Mouse (Mus musculus) heart, adult 2 months (tissue): ENCODE results near the gene Kin. TPM values are rescaled to one million over a fixed set of nuclear protein-coding genes. Genes with fewer than 3 reads are reported as not detected.
A peak's percentile ranks its signal among the peaks of the same experiment; 100 is the strongest.

Experiments
- DNase-seq, 2 experiments: peaks; one replicate each; pipeline ENCODE4 v3.0.0; 2021
- H3K27ac ChIP-seq: fragments of 200-600 bp; 2 replicates; pipeline ENCODE4 v1.8.1; 2022
- H3K27me3 ChIP-seq: fragments of 200-500 bp; 2 replicates; pipeline ENCODE4 v1.6.1; 2012; ENCODE audit warnings: mild to moderate bottlenecking, low read length, inconsistent platforms, mixed read lengths; ENCODE audit not compliant: control insufficient read depth, insufficient read depth
- H3K36me3 ChIP-seq: fragments of 200-500 bp; 2 replicates; pipeline ENCODE4 v1.6.1; 2012; ENCODE audit warnings: low read length, inconsistent platforms; ENCODE audit not compliant: control insufficient read depth, insufficient read depth
- H3K4me1 ChIP-seq: fragments of 200-500 bp; 2 replicates; pipeline ENCODE4 v1.6.1; 2011; ENCODE audit warnings: low read length; ENCODE audit not compliant: control insufficient read depth, insufficient read depth
- H3K4me3 ChIP-seq: fragments of 200-600 bp; 2 replicates; pipeline ENCODE4 v1.8.1; 2022
- H3K79me2 ChIP-seq: fragments of 200-500 bp; replicated peaks from 2 replicates; pipeline ENCODE4 v1.6.1; 2012; ENCODE audit warnings: mild to moderate bottlenecking, inconsistent platforms, low read length, moderate library complexity, mixed read lengths; ENCODE audit not compliant: control insufficient read depth, insufficient read depth
- H3K9ac ChIP-seq: fragments of 200-500 bp; 2 replicates; pipeline ENCODE4 v1.6.1; 2012; ENCODE audit warnings: low read depth, mild to moderate bottlenecking, control low read depth, inconsistent platforms, low read length, mixed read lengths
- CTCF ChIP-seq: fragments of 200-600 bp; IDR thresholded peaks from 2 replicates; pipeline ENCODE4 v1.8.1; 2022; ENCODE audit warnings: antibody characterized with exemption, mild to moderate bottlenecking, moderate library complexity
- EP300 ChIP-seq: fragments of 200-500 bp; IDR thresholded peaks from 2 replicates; pipeline ENCODE4 v1.6.1; 2011; ENCODE audit warnings: low read depth, low read length, control low read depth; ENCODE audit not compliant: insufficient read depth
- POLR2A ChIP-seq: fragments of 200-500 bp; IDR thresholded peaks from 2 replicates; pipeline ENCODE4 v1.6.1; 2011; ENCODE audit warnings: mild to moderate bottlenecking, low read depth, low read length, control low read depth; ENCODE audit not compliant: insufficient read depth
- WGBS: fragments of 180-500 bp; shearing (Covaris S2); methylation state at CpG from one replicate; pipeline ENCODE4 v1.1.7; 2018; 5-methylcytosine and 5-hydroxymethylcytosine counted together
- intact Hi-C: fragments of 180-260 bp; cut with DNase I; formaldehyde crosslinking; loops from one replicate; pipeline ENCODE4 v1.15.1; 2025
- polyA plus RNA-seq: library from polyadenylated mRNA; depleted of rRNA; stranded (reverse); fragments of >200 nt; gene quantifications from 2 replicates; pipeline ENCODE4 v1.2.3, GENCODE M21; 2012
- total RNA-seq, 2 experiments: library from RNA; stranded (reverse); gene quantifications; 2 replicates each; pipeline ENCODE4 v1.2.3; 2021

Gene Kin
- total and polyA plus RNA-seq, 3 experiments, result 3.8 to 7.7 (median 6.5) TPM

DNA sequence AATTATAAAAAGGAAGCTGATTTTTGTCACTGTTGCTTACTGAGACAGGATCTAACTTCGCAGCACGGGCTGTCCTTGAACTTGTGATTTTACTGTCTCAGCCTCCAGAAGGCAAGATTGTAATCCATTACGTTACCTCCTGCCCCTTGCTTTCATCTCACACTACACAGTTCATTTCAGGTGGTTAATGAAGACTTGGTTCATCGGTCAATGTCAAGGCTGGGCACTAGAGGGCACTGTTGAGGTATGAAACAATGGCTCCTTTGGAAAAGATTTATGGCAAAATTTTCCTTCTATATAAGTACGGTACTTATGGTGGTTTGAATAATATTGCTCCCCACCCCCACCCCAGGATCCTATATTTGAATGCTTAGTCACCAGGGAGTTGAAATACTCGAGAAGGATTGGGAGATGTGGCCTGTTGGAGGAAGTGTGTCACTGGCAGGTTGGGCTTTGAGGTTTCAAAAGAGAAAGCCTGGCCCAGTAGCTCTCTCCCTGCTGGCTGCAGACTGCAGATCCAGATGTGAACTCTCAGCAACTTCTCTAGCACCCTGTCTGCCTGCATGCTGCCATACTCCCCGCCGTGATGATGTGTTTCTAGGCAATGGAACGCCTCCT, 18.3 kb downstream of the Kin start:
- Histone ChIP-seq H3K9ac (no peak overlapping the region), H3K4me3 (no peak overlapping the region), H3K79me2 (no peaks in the 10 kb centered on the region), H3K36me3 (no peaks in the 10 kb centered on the region), H3K27me3 (no peaks in the 10 kb centered on the region), H3K4me1 (no peaks in the 10 kb centered on the region), H3K27ac (no peak overlapping the region)
- intact Hi-C loops, result no loop called here
- DNase-seq, result peak in 1 of 2 experiments; percentile 50
- TF ChIP-seq EP300, result no peak
- TF ChIP-seq CTCF, result peak; percentile 83
- 29% methylated on average over 9 of the region's 9 CpGs for WGBS

- no peak for DNase-seq
- intact Hi-C loops, result loop anchor here (2.0 kb wide), 1 partner anchor 42 kb away; no protein-coding TSS in a partner anchor
- H3K27ac ChIP-seq, result no peak overlapping the region
- no peak overlapping the region for H3K4me3 ChIP-seq
- no peak for TF ChIP-seq CTCF
- no peak for TF ChIP-seq EP300
- no peak for TF ChIP-seq POLR2A
- no peaks in the 10 kb centered on the region for H3K4me1 ChIP-seq
- H3K36me3 ChIP-seq, result no peaks in the 10 kb centered on the region
- H3K9ac ChIP-seq, result no peak overlapping the region
- 85% methylated on average over 2 of the region's 2 CpGs for WGBS
- H3K79me2 ChIP-seq, result no peaks in the 10 kb centered on the region
- H3K27me3 ChIP-seq, result no peaks in the 10 kb centered on the region
These were observed 20.1 kb downstream of the Kin start for GRCm38 (mm10) chr2:10100471-10100870.

- intact Hi-C loops, result loop anchor here (1.0 to 2.0 kb wide), 2 partner anchors 42 to 187 kb away; no protein-coding TSS in a partner anchor
- H3K27me3 ChIP-seq, result no peaks in the 10 kb centered on the region
- H3K4me3 ChIP-seq, result no peak overlapping the region
These were observed 20.8 kb downstream of the Kin start for GRCm38 (mm10) chr2:10101180-10101579.

DNA sequence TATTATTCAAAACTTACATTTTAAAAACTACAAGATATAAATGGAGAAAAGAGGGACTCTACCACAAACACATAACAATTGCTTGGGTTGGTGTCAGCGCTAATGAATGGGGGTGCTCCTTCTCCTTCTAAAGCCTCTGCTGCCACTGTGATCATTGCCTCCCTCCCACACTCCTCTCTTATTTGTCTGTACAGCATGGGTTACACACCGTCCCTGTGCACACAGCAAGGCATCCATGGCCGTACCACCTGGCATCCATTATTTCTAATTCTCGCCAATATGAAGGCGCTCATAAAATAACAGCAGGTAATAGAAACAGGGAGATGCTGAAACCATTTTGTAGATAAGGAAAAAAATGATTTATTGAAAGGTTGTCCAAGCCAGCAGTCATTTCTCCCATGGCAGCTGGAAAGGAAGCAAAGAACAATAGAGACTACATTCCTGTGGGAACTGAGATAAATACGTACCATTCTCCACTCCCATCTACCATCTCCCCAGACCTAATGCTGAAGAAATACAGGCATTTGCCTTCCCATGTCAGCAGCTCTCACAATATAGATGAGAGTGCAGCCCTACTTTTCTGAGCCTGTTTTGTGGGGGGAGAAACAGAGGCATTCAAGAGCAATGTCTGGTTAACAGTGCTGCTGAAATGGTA, 28.3 kb downstream of the Kin start:
- Histone ChIP-seq H3K27ac (no peak overlapping the region), H3K27me3 (no peaks in the 10 kb centered on the region), H3K4me3 (no peak overlapping the region), H3K9ac (no peak overlapping the region), H3K4me1 (no peaks in the 10 kb centered on the region; the same call in 1 of the 2 replicates), H3K36me3 (no peaks in the 10 kb centered on the region), H3K79me2 (no peaks in the 10 kb centered on the region)
- intact Hi-C loops, result no loop called here
- TF ChIP-seq POLR2A, result no peak
- TF ChIP-seq EP300, result no peak
- no peak for TF ChIP-seq CTCF
- DNase-seq, result no peak
- 49% methylated on average over 6 of the region's 6 CpGs for WGBS

More at GRCm38 (mm10) chr2:10101180-10101579, 20.8 kb downstream of the Kin start:
- Histone ChIP-seq H3K4me1 (no peaks in the 10 kb centered on the region), H3K79me2 (no peaks in the 10 kb centered on the region), H3K36me3 (no peaks in the 10 kb centered on the region), H3K9ac (no peak overlapping the region), H3K27ac (no peak overlapping the region)
- DNase-seq, result peak; percentile 27 to 51
- TF ChIP-seq CTCF, result peak; percentile 86
- TF ChIP-seq EP300, result 0 out of 2 replicates have a peak, but pooled peaks have one; percentile 42
- TF ChIP-seq POLR2A, result no peak
- WGBS, result 32% methylated on average over 6 of the region's 6 CpGs

DNA sequence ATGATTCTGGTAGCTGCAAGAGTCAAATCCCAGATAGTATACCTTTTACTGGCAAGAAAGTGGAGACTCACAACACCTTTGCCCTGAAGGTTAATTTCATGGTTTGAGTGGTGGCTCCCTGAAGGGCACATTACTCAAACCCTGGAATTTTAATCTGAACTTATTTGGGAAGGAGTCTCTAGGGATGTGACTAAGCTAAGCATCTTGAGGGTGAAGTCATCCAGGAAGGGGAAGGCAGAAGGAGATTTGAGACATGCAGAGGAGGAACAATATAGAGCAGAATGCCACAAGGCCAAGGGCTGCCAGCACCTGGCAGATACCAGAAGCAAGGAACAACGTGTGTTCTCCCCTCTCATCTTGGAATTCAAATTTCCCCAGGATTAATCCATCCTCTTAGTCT, 38.4 kb downstream of the Kin start:
- Histone ChIP-seq H3K4me1 (no peaks in the 10 kb centered on the region), H3K4me3 (no peak overlapping the region), H3K79me2 (no peaks in the 10 kb centered on the region), H3K36me3 (no peaks in the 10 kb centered on the region), H3K9ac (no peak overlapping the region), H3K27me3 (no peaks in the 10 kb centered on the region), H3K27ac (no peak overlapping the region)
- WGBS, result 39% methylated on average over 1 of the region's 1 CpGs
- no peak for TF ChIP-seq POLR2A
- no peak for DNase-seq
- intact Hi-C loops, result no loop called here

DNA sequence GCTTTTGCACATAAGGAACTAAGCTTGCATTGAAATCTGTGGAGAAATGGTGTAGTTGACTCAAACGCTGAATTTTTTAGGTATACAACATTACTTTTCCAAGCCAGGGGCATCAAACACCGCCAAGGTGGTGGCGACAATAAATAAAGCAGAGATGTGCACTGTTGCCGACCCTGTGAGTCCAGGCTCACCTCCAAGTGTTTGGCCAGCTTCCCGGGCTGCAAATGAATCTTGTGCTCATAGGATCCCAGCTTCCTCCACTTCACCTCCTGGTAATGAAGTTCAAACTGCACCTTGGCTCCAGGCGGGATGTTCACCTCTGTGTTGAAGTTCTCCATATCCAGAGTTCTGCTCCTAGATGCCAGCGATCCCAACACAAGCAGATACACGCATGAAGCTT, 38.9 kb downstream of the Kin start:
- H3K27me3 ChIP-seq, result no peaks in the 10 kb centered on the region
- no peaks in the 10 kb centered on the region for H3K79me2 ChIP-seq
- no peak overlapping the region for H3K4me3 ChIP-seq
- TF ChIP-seq CTCF, result no peak
- no peak for TF ChIP-seq POLR2A
- no peak for TF ChIP-seq EP300
- no peaks in the 10 kb centered on the region for H3K36me3 ChIP-seq
- DNase-seq, result no peak
- no peak overlapping the region for H3K27ac ChIP-seq
- intact Hi-C loops, result no loop called here
- H3K4me1 ChIP-seq, result no peaks in the 10 kb centered on the region
- 73% methylated on average over 8 of the region's 8 CpGs for WGBS
- H3K9ac ChIP-seq, result no peak overlapping the region
